Mouse (Mus musculus) adrenal gland, postnatal 25 days (tissue): ENCODE measurements around the gene Krt19. TPM values are rescaled to one million over a fixed set of nuclear protein-coding genes. Genes with fewer than 3 reads are reported as not detected.
A peak's percentile ranks its signal among the peaks of the same experiment; 100 is the strongest.

Source experiments
- DNase-seq: peaks from one replicate; pipeline ENCODE4 v3.0.0; 2021; ENCODE audit warnings: mixed read lengths
- long read RNA-seq: library from polyadenylated mRNA; stranded (forward); transcript quantifications from one replicate; pipeline ENCODE4 v2.0.0, GENCODE M21; 2021
- total RNA-seq: library from RNA; stranded (reverse); gene quantifications from 2 replicates; pipeline ENCODE4 v1.2.3, GENCODE M21; 2021

The Krt19 gene
- 0.82 and 1.4 TPM in 2 replicates for total RNA-seq
- long read RNA-seq, partial matches to known transcripts: 0 of 2 reads
- long read RNA-seq, other reads (novel, unspliced or antisense): 0 of 2 reads

- no peak for DNase-seq
These were observed at the start of gene Krt19 for GRCm38 (mm10) chr11:100148615-100149330. Krt19 (minus strand) TSS chr11:100148665.

GRCm38 (mm10) chr11:100192992-100193391, 44.5 kb upstream of the Krt19 start, which contains the start of gene Krt9:
Krt9 (minus strand) TSS chr11:100193246.
- DNase-seq: no peak

- no peak for DNase-seq
These were observed 43.4 kb upstream of the Krt19 start for GRCm38 (mm10) chr11:100191820-100192219.

- DNase-seq: no peak
These were observed 38.3 kb upstream of the Krt19 start for GRCm38 (mm10) chr11:100186736-100187135.

GRCm38 (mm10) chr11:100181725-100182124, 33.3 kb upstream of the Krt19 start:
- DNase-seq: no peak

- DNase-seq: no peak
These were observed 30.8 kb upstream of the Krt19 start for GRCm38 (mm10) chr11:100179260-100179659.

- DNase-seq: no peak
These were observed 29.8 kb upstream of the Krt19 start for GRCm38 (mm10) chr11:100178307-100178706.

GRCm38 (mm10) chr11:100176791-100177190, 28.3 kb upstream of the Krt19 start:
- no peak for DNase-seq

- peak; percentile 79 for DNase-seq
These were observed 20.6 kb upstream of the Krt19 start for GRCm38 (mm10) chr11:100168765-100169762.

GRCm38 (mm10) chr11:100168071-100168470, 19.6 kb upstream of the Krt19 start:
- peak; percentile 21 for DNase-seq

- no peak for DNase-seq
These were observed 15.9 kb upstream of the Krt19 start for GRCm38 (mm10) chr11:100164392-100164791.

- no peak for DNase-seq
These were observed 9.5 kb upstream of the Krt19 start for GRCm38 (mm10) chr11:100157908-100158477.

- no peak for DNase-seq
These were observed 8.9 kb upstream of the Krt19 start for GRCm38 (mm10) chr11:100157331-100157730.

GRCm38 (mm10) chr11:100155497-100156255, 7.2 kb upstream of the Krt19 start:
- DNase-seq: no peak

- DNase-seq: no peak
These were observed 705 bp downstream of the Krt19 start for GRCm38 (mm10) chr11:100147566-100148353.

- DNase-seq: no peak
These were observed 2.5 kb downstream of the Krt19 start for GRCm38 (mm10) chr11:100145858-100146560.

- DNase-seq: no peak
These were observed 3.4 kb downstream of the Krt19 start for GRCm38 (mm10) chr11:100145104-100145503.

GRCm38 (mm10) chr11:100140966-100141365, 7.5 kb downstream of the Krt19 start:
- DNase-seq: peak; percentile 4

- no peak for DNase-seq
These were observed 9.1 kb downstream of the Krt19 start for GRCm38 (mm10) chr11:100139391-100139790.

- no peak for DNase-seq
These were observed 9.7 kb downstream of the Krt19 start for GRCm38 (mm10) chr11:100138809-100139208.
